Mouse (Mus musculus): ENCODE data around the gene Trip13. TPM values are rescaled to one million over a fixed set of nuclear protein-coding genes. Genes with fewer than 3 reads are reported as not detected.
A peak's percentile ranks its signal among the peaks of the same experiment; 100 is the strongest.

Gene Trip13
- total RNA-seq (2021): 1 to 10 TPM; 3.0 to 4.0 TPM

- DNase-seq: peak; percentile 95 to 96
- intact Hi-C loops (cut with DNase I): no loop called here
These were observed at the start of gene Trip13, which contains the start of gene Brd9 for GRCm38 (mm10) chr13:73937321-73938176. TSS of gene Trip13 (minus strand) at chr13:73937784. TSS of gene Brd9 (plus strand) at chr13:73937811.

GRCm38 (mm10) chr13:73976935-73977334 lies 39.4 kb upstream of the Trip13 start:
- intact Hi-C loops (cut with DNase I): no loop called here
- DNase-seq: no peak

GRCm38 (mm10) chr13:73974523-73974922 lies 36.9 kb upstream of the Trip13 start:
- intact Hi-C loops (cut with DNase I): loop anchor here (5.0 kb wide), 1 partner anchor 38 kb away; no protein-coding TSS in a partner anchor
- no peak for DNase-seq

GRCm38 (mm10) chr13:73970545-73971448 lies 33.2 kb upstream of the Trip13 start:
- intact Hi-C loops (cut with DNase I): loop anchor here (1.0 to 5.0 kb wide), 5 partner anchors 42 to 331 kb away; partner anchors contain the start of gene Exoc3
- peak; percentile 95 to 96 for DNase-seq

GRCm38 (mm10) chr13:73963551-73963950 lies 26.0 kb upstream of the Trip13 start, which contains the start of gene Zdhhc11:
TSS of gene Zdhhc11 (plus strand) at chr13:73963851.
- no peak for DNase-seq
- intact Hi-C loops (cut with DNase I): no loop called here

- intact Hi-C loops (cut with DNase I): no loop called here
These were observed 23.6 kb upstream of the Trip13 start for GRCm38 (mm10) chr13:73961177-73961576.

GRCm38 (mm10) chr13:73960117-73960652 lies 22.6 kb upstream of the Trip13 start:
- intact Hi-C loops (cut with DNase I): no loop called here

More at GRCm38 (mm10) chr13:73961177-73961576, 23.6 kb upstream of the Trip13 start:
- no peak for DNase-seq

GRCm38 (mm10) chr13:73955531-73955930 lies 17.9 kb upstream of the Trip13 start:
- DNase-seq: no peak
- intact Hi-C loops (cut with DNase I): no loop called here

More at GRCm38 (mm10) chr13:73960117-73960652, 22.6 kb upstream of the Trip13 start:
- DNase-seq: no peak

GRCm38 (mm10) chr13:73954666-73955065 lies 17.1 kb upstream of the Trip13 start:
- intact Hi-C loops (cut with DNase I): no loop called here
- DNase-seq: no peak

GRCm38 (mm10) chr13:73953551-73954130 lies 16.1 kb upstream of the Trip13 start:
- DNase-seq: no peak
- intact Hi-C loops (cut with DNase I): no loop called here

- intact Hi-C loops (cut with DNase I): loop anchor here (5.0 kb wide), 1 partner anchor 238 kb away; no protein-coding TSS in a partner anchor
- DNase-seq: no peak
These were observed 7.0 kb upstream of the Trip13 start for GRCm38 (mm10) chr13:73944606-73945005.

- DNase-seq: no peak
- intact Hi-C loops (cut with DNase I): no loop called here
These were observed 1.5 kb upstream of the Trip13 start for GRCm38 (mm10) chr13:73939101-73939500.

GRCm38 (mm10) chr13:73938177-73938560 lies 585 bp upstream of the Trip13 start:
- intact Hi-C loops (cut with DNase I): no loop called here

GRCm38 (mm10) chr13:73936938-73937320 lies 655 bp downstream of the Trip13 start:
- intact Hi-C loops (cut with DNase I): no loop called here
- no peak for DNase-seq

More at GRCm38 (mm10) chr13:73938177-73938560, 585 bp upstream of the Trip13 start:
- DNase-seq: no peak

- no peak for DNase-seq
- intact Hi-C loops (cut with DNase I): no loop called here
These were observed 5.4 kb downstream of the Trip13 start for GRCm38 (mm10) chr13:73932201-73932600.

GRCm38 (mm10) chr13:73913066-73913465 lies 24.5 kb downstream of the Trip13 start:
- intact Hi-C loops (cut with DNase I): no loop called here

GRCm38 (mm10) chr13:73907683-73908412 lies 29.7 kb downstream of the Trip13 start:
- intact Hi-C loops (cut with DNase I): loop anchor here (1.0 to 5.0 kb wide), 4 partner anchors 77 to 396 kb away; no protein-coding TSS in a partner anchor
- peak; percentile 65 to 80 for DNase-seq

More at GRCm38 (mm10) chr13:73913066-73913465, 24.5 kb downstream of the Trip13 start:
- DNase-seq: no peak

GRCm38 (mm10) chr13:73907136-73907535 lies 30.4 kb downstream of the Trip13 start:
- DNase-seq: no peak
- intact Hi-C loops (cut with DNase I): loop anchor here (1.0 to 5.0 kb wide), 4 partner anchors 76 to 395 kb away; no protein-coding TSS in a partner anchor

GRCm38 (mm10) chr13:73897561-73897960 lies 40.0 kb downstream of the Trip13 start:
- no peak for DNase-seq
- intact Hi-C loops (cut with DNase I): no loop called here

Data from heart, postnatal 10 days (tissue).